Mouse (Mus musculus) bone marrow, adult 2 months (tissue): Measurements from ENCODE around the gene Zdhhc6.

Experiments
- CTCF ChIP-seq: fragments of 200-500 bp; IDR thresholded peaks from 2 replicates; pipeline ENCODE4 v1.5.1; 2011; ENCODE audit warnings: low read length, control low read depth; ENCODE audit not compliant: control insufficient read depth, insufficient read depth
- POLR2A ChIP-seq: fragments of 200-500 bp; IDR thresholded peaks from 2 replicates; pipeline ENCODE4 v1.6.1; 2011; ENCODE audit warnings: low read depth, mild to moderate bottlenecking, control low read depth, low read length, borderline replicate concordance; ENCODE audit not compliant: control insufficient read depth

DNA sequence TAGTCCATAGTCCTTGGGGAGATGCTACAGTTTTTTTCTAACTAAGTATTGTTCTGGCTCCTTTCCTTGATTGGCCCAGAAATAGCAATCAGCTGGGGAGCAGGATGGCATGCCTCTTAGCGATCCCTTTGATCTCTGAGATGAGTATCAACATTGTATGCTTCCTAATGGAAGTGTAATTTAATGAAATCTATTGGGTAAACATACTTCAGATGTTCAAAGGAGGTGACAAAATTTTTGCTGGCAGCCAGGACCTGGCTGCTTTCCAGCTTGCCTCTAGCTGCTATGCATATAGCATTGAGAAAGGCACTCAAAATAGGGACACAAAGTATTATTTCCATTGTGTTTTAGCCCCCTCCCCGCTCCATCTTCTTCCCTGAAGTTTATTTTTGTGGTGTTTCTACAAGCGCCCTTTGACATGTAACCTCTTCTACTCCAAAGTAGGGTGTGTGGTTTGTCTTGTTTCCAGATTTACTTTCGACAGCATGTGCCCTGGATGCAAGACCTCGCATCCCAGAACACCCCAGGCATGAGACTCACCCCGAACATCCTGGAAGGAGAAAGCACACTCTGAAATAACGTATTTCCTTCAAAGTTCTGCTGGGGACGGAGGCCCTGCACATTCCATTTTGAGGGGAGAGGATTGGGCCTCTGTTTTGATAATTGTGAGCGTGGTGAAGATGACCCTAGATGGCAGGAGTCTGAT is 35.0 kb upstream of the Zdhhc6 start:
- TF ChIP-seq CTCF (no peak), POLR2A (no peak)
